Mouse (Mus musculus) gonadal fat pad, adult 2 months (tissue): ENCODE measurements at regions not wholly inside any gene's neighbourhood (a gene's known extent, or its start where the extent isn't known, plus 50 kb on each side); places are given as distances from the start of the nearest gene placed in this dataset.

ENCODE experiments used
- DNase-seq: peaks from one replicate; pipeline ENCODE4 v3.0.0-alpha.2; 2012; ENCODE audit warnings: low read depth

- no peak for DNase-seq
Measured at GRCm38 (mm10) chr14:100792094-100792493, 408.0 kb downstream of the Prr30 start.

- no peak for DNase-seq
Measured at GRCm38 (mm10) chr14:100781882-100782281, 418.2 kb downstream of the Prr30 start.

- DNase-seq = no peak
Measured at GRCm38 (mm10) chr14:100753951-100754350, 446.2 kb downstream of the Prr30 start.

GRCm38 (mm10) chr14:100752746-100753145, 447.4 kb downstream of the Prr30 start:
- DNase-seq = no peak

- no peak for DNase-seq
Measured at GRCm38 (mm10) chr14:100749737-100750541, 450.2 kb downstream of the Prr30 start.

GRCm38 (mm10) chr14:100735276-100735675, 450.8 kb upstream of the Klf12 start:
- DNase-seq = no peak

- DNase-seq = no peak
Measured at GRCm38 (mm10) chr14:100728433-100728832, 444.0 kb upstream of the Klf12 start.

- DNase-seq = no peak
Measured at GRCm38 (mm10) chr14:100727701-100728100, 443.2 kb upstream of the Klf12 start.

- DNase-seq = peak; percentile 6
Measured at GRCm38 (mm10) chr14:100724962-100725361, 440.5 kb upstream of the Klf12 start.

GRCm38 (mm10) chr14:100720667-100721066, 436.2 kb upstream of the Klf12 start:
- DNase-seq = no peak

- no peak for DNase-seq
Measured at GRCm38 (mm10) chr14:100714952-100715351, 430.5 kb upstream of the Klf12 start.

- no peak for DNase-seq
Measured at GRCm38 (mm10) chr14:100713999-100714471, 429.6 kb upstream of the Klf12 start.

- DNase-seq = no peak
Measured at GRCm38 (mm10) chr14:100713592-100713991, 429.1 kb upstream of the Klf12 start.

GRCm38 (mm10) chr14:100665361-100665955, 381.0 kb upstream of the Klf12 start:
- DNase-seq = no peak

- DNase-seq = no peak
Measured at GRCm38 (mm10) chr14:100664180-100664579, 379.7 kb upstream of the Klf12 start.

GRCm38 (mm10) chr14:100642076-100642475, 357.6 kb upstream of the Klf12 start:
- DNase-seq = no peak

- no peak for DNase-seq
Measured at GRCm38 (mm10) chr14:100634521-100634920, 350.0 kb upstream of the Klf12 start.

- DNase-seq = peak; percentile 9
Measured at GRCm38 (mm10) chr14:100631676-100632075, 347.2 kb upstream of the Klf12 start.

- no peak for DNase-seq
Measured at GRCm38 (mm10) chr14:100630197-100630596, 345.7 kb upstream of the Klf12 start.

GRCm38 (mm10) chr14:100627523-100627922, 343.0 kb upstream of the Klf12 start:
- no peak for DNase-seq

- DNase-seq = no peak
Measured at GRCm38 (mm10) chr14:100619656-100620030, 335.2 kb upstream of the Klf12 start.

- no peak for DNase-seq
Measured at GRCm38 (mm10) chr14:100618793-100619655, 334.5 kb upstream of the Klf12 start.
